Mouse (Mus musculus): ENCODE measurements at regions not wholly inside any gene's neighbourhood (a gene's known extent, or its start where the extent isn't known, plus 50 kb on each side); places are given as distances from the start of the nearest gene placed in this dataset.

GRCm38 (mm10) chr6:44210901-44211300, 544.8 kb upstream of the Tpk1 start:
- no peak for DNase-seq (ENCODE audit: low read depth, low spot score)

- no peak for DNase-seq (ENCODE audit: low read depth, low spot score)
Measured at GRCm38 (mm10) chr6:44204477-44204876, 538.4 kb upstream of the Tpk1 start.

GRCm38 (mm10) chr6:44203831-44204230, 537.8 kb upstream of the Tpk1 start:
- DNase-seq (ENCODE audit: low read depth, low spot score), result no peak

DNA sequence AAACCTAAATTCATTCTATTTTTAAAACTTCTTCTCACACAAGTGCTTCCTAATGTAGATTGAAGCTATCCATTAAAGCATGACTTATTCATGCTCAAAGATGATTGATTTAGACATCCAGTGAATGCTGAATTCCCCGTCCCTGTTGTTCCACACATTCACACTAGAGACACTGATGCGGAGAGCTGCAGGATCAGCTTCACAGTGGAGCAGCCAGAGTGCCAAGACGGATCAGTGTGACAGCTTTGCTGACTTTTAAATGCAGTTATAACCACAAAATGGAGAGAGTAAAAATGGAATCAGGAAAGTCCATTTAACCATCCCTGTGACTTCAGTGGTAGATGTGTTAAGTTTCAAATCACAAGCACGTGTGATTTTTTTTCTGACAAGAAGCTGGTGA, 513.8 kb upstream of the Tpk1 start:
- peak; percentile 47 for DNase-seq (ENCODE audit: low read depth, low spot score)
